Mouse (Mus musculus): ENCODE results near the gene Fam163b. TPM values are rescaled to one million over a fixed set of nuclear protein-coding genes. Genes with fewer than 3 reads are reported as not detected.

Fam163b gene
- polyA plus RNA-seq, 1 experiment = 0.67 TPM

- Histone ChIP-seq H3K4me1 (ENCODE audit: control insufficient read depth, insufficient read depth, low read length) (no peaks in the 10 kb centered on the region), H3K36me3 (ENCODE audit: control insufficient read depth, insufficient read depth, low read length, poor library complexity, severe bottlenecking) (no peaks in the 10 kb centered on the region), H3K27ac (ENCODE audit: insufficient read depth, low read length) (no peak overlapping the region), H3K4me3 (ENCODE audit: low read depth, low read length) (no peak overlapping the region), H3K9me3 (replicated peaks; ENCODE audit: control insufficient read depth, insufficient read depth, low read length, poor library complexity, severe bottlenecking) (no peaks in the 10 kb centered on the region), H3K9ac (ENCODE audit: low read depth, poor library complexity, severe bottlenecking) (no peak overlapping the region), H3K27me3 (ENCODE audit: control insufficient read depth, insufficient read depth, low read length, poor library complexity, severe bottlenecking) (no peaks in the 10 kb centered on the region)
- TF ChIP-seq POLR2A (IDR thresholded peaks at IDR 0.05; ENCODE audit: insufficient read depth, low read length) = no peak
- TF ChIP-seq EP300 (IDR thresholded peaks at IDR 0.05; ENCODE audit: insufficient read depth, low read depth, low read length) = no peak
- TF ChIP-seq CTCF (IDR thresholded peaks at IDR 0.05; ENCODE audit: low read depth, low read length) = no peak
These were observed 35.5 kb downstream of the Fam163b start for GRCm38 (mm10) chr2:27106816-27107215.

- Histone ChIP-seq H3K9ac (ENCODE audit: low read depth, poor library complexity, severe bottlenecking) (no peak overlapping the region), H3K9me3 (replicated peaks; ENCODE audit: control insufficient read depth, insufficient read depth, low read length, poor library complexity, severe bottlenecking) (no peaks in the 10 kb centered on the region), H3K4me3 (ENCODE audit: low read depth, low read length) (no peak overlapping the region), H3K27me3 (ENCODE audit: control insufficient read depth, insufficient read depth, low read length, poor library complexity, severe bottlenecking) (no peaks in the 10 kb centered on the region), H3K36me3 (ENCODE audit: control insufficient read depth, insufficient read depth, low read length, poor library complexity, severe bottlenecking) (no peaks in the 10 kb centered on the region), H3K27ac (ENCODE audit: insufficient read depth, low read length) (no peak overlapping the region), H3K4me1 (ENCODE audit: control insufficient read depth, insufficient read depth, low read length) (no peaks in the 10 kb centered on the region)
- TF ChIP-seq POLR2A (IDR thresholded peaks at IDR 0.05; ENCODE audit: insufficient read depth, low read length) = no peak
- no peak for TF ChIP-seq CTCF (IDR thresholded peaks at IDR 0.05; ENCODE audit: low read depth, low read length)
- no peak for TF ChIP-seq EP300 (IDR thresholded peaks at IDR 0.05; ENCODE audit: insufficient read depth, low read depth, low read length)
These were observed 38.7 kb downstream of the Fam163b start for GRCm38 (mm10) chr2:27103554-27103953.

DNA sequence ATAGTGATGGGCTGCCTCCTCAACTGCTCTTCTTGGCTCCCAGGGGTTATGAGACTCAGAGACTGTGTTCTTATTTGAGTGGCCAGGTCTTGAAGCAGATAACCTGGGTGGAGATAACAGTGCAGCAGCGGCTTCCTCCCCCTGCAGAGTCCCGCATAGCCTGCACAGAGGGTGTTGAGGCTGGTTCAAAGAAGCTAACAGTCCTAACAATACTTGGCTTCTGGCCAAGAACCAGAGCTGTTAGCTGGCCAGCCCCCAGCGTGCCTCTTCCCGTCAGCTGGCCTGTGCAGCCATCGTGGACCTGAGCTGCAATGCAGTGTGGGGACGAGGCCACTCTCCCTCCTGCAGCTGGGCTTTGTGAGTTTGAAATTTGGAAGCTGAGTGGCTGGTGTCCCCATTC, 44.5 kb downstream of the Fam163b start:
- no peaks in the 10 kb centered on the region for H3K4me1 ChIP-seq (ENCODE audit: control insufficient read depth, insufficient read depth, low read length)
- no peaks in the 10 kb centered on the region for H3K36me3 ChIP-seq (ENCODE audit: control insufficient read depth, insufficient read depth, low read length, poor library complexity, severe bottlenecking)
- H3K9me3 ChIP-seq (replicated peaks; ENCODE audit: control insufficient read depth, insufficient read depth, low read length, poor library complexity, severe bottlenecking) = 0 out of 2 replicates have a peak, but pooled peaks cover 2% of the 10 kb centered on the region
- no peak for TF ChIP-seq EP300 (IDR thresholded peaks at IDR 0.05; ENCODE audit: insufficient read depth, low read depth, low read length)
- no peak for TF ChIP-seq CTCF (IDR thresholded peaks at IDR 0.05; ENCODE audit: low read depth, low read length)
- TF ChIP-seq POLR2A (IDR thresholded peaks at IDR 0.05; ENCODE audit: insufficient read depth, low read length) = no peak
- no peak overlapping the region for H3K4me3 ChIP-seq (ENCODE audit: low read depth, low read length)
- no peaks in the 10 kb centered on the region for H3K27me3 ChIP-seq (ENCODE audit: control insufficient read depth, insufficient read depth, low read length, poor library complexity, severe bottlenecking)
- H3K27ac ChIP-seq (ENCODE audit: insufficient read depth, low read length) = no peak overlapping the region
- no peak overlapping the region for H3K9ac ChIP-seq (ENCODE audit: low read depth, poor library complexity, severe bottlenecking)

DNA sequence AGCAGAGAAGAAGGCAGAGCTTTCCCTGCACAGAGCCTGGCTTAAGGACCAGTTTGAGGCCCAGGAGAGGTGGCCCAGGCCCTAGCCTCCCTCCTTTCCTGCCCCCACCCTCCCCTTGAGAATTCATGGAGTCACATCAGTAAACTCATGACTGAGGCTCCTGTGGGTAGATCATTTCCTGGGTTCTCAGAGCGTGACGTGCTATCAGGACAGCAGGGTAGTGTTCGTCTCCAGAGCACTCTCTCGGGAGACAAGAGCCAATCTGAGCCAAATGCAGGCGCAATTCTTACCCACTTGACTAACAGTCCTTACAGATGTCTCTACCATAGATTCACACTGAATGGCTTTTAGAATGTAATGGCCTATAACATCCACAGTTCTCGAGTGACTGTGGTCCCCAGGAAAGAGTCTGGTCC, 45.0 kb downstream of the Fam163b start:
- Histone ChIP-seq H3K4me3 (ENCODE audit: low read depth, low read length) (no peak overlapping the region), H3K9ac (ENCODE audit: low read depth, poor library complexity, severe bottlenecking) (no peak overlapping the region), H3K9me3 (replicated peaks; ENCODE audit: control insufficient read depth, insufficient read depth, low read length, poor library complexity, severe bottlenecking) (0 out of 2 replicates have a peak, but pooled peaks cover 5% of the 10 kb centered on the region), H3K27me3 (ENCODE audit: control insufficient read depth, insufficient read depth, low read length, poor library complexity, severe bottlenecking) (no peaks in the 10 kb centered on the region), H3K36me3 (ENCODE audit: control insufficient read depth, insufficient read depth, low read length, poor library complexity, severe bottlenecking) (no peaks in the 10 kb centered on the region), H3K27ac (ENCODE audit: insufficient read depth, low read length) (no peak overlapping the region), H3K4me1 (ENCODE audit: control insufficient read depth, insufficient read depth, low read length) (no peaks in the 10 kb centered on the region)
- TF ChIP-seq POLR2A (IDR thresholded peaks at IDR 0.05; ENCODE audit: insufficient read depth, low read length) = no peak
- TF ChIP-seq CTCF (IDR thresholded peaks at IDR 0.05; ENCODE audit: low read depth, low read length) = no peak
- TF ChIP-seq EP300 (IDR thresholded peaks at IDR 0.05; ENCODE audit: insufficient read depth, low read depth, low read length) = no peak

DNA sequence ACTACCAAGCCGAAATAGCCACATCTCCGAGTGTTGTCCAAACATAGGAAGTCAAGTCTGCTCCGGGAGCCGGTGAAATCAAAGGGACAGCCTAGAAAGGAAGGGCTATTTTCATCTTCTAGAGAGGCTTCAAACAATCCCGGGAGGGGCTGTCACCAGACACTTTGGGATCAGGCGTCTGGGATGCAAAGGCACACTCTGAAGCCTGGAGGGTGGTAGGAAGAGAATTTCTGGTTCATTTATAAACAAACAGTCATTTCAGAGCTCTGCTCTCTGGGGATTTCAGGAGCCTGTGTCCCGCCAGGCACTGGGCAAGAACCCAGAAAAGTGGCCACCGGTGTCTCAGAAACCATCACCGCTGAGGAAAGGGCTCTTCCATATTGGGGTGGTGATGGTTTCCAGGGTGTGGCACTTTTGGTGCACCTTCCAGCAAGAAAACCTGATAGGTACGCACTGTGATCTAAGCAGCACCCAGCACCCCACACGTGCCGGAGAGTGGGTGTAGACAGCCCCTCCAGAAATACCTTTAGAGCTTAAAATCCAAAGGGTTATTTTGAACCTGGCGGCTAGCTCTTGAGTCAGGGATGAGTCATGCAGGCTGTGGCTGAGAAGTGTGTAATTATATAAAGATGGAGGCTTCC, 45.8 kb downstream of the Fam163b start:
- Histone ChIP-seq H3K4me3 (ENCODE audit: low read depth, low read length) (no peak overlapping the region), H3K27me3 (ENCODE audit: control insufficient read depth, insufficient read depth, low read length, poor library complexity, severe bottlenecking) (no peaks in the 10 kb centered on the region), H3K36me3 (ENCODE audit: control insufficient read depth, insufficient read depth, low read length, poor library complexity, severe bottlenecking) (no peaks in the 10 kb centered on the region), H3K9ac (ENCODE audit: low read depth, poor library complexity, severe bottlenecking) (no peak overlapping the region), H3K27ac (ENCODE audit: insufficient read depth, low read length) (no peak overlapping the region), H3K9me3 (replicated peaks; ENCODE audit: control insufficient read depth, insufficient read depth, low read length, poor library complexity, severe bottlenecking) (0 out of 2 replicates have a peak, but pooled peaks cover 7% of the 10 kb centered on the region), H3K4me1 (ENCODE audit: control insufficient read depth, insufficient read depth, low read length) (no peaks in the 10 kb centered on the region)
- TF ChIP-seq POLR2A (IDR thresholded peaks at IDR 0.05; ENCODE audit: insufficient read depth, low read length) (no peak), CTCF (IDR thresholded peaks at IDR 0.05; ENCODE audit: low read depth, low read length) (no peak), EP300 (IDR thresholded peaks at IDR 0.05; ENCODE audit: insufficient read depth, low read depth, low read length) (no peak)

- Histone ChIP-seq H3K4me1 (ENCODE audit: control insufficient read depth, insufficient read depth, low read length) (no peaks in the 10 kb centered on the region), H3K9me3 (replicated peaks; ENCODE audit: control insufficient read depth, insufficient read depth, low read length, poor library complexity, severe bottlenecking) (0 out of 2 replicates have a peak, but pooled peaks cover 7% of the 10 kb centered on the region), H3K27ac (ENCODE audit: insufficient read depth, low read length) (no peak overlapping the region), H3K9ac (ENCODE audit: low read depth, poor library complexity, severe bottlenecking) (no peak overlapping the region), H3K27me3 (ENCODE audit: control insufficient read depth, insufficient read depth, low read length, poor library complexity, severe bottlenecking) (no peaks in the 10 kb centered on the region), H3K4me3 (ENCODE audit: low read depth, low read length) (no peak overlapping the region), H3K36me3 (ENCODE audit: control insufficient read depth, insufficient read depth, low read length, poor library complexity, severe bottlenecking) (no peaks in the 10 kb centered on the region)
- TF ChIP-seq EP300 (IDR thresholded peaks at IDR 0.05; ENCODE audit: insufficient read depth, low read depth, low read length) (no peak), POLR2A (IDR thresholded peaks at IDR 0.05; ENCODE audit: insufficient read depth, low read length) (no peak), CTCF (IDR thresholded peaks at IDR 0.05; ENCODE audit: low read depth, low read length) (no peak)
These were observed 47.1 kb downstream of the Fam163b start for GRCm38 (mm10) chr2:27095178-27095577.

Data from ES-Bruce4 (cell line).